Mouse (Mus musculus) neural tube, embryonic 15.5 days (tissue): ENCODE data around the gene Ssbp3. TPM values are rescaled to one million over a fixed set of nuclear protein-coding genes. Genes with fewer than 3 reads are reported as not detected.
A peak's percentile ranks its signal among the peaks of the same experiment; 100 is the strongest.

Experiments used
- ATAC-seq: fragments of 200-750 bp; cut with Nextera tagmentation; 2 replicates; pipeline ENCODE4 v1.8.0; 2017; ENCODE audit warnings: mild to moderate bottlenecking, moderate TSS enrichment, moderate library complexity; ENCODE audit not compliant: low FRiP score
- H3K27ac ChIP-seq: fragments of 300-500 bp; sonication (generic); replicated peaks from 2 replicates; pipeline ENCODE4 v1.5.1; 2015; ENCODE audit warnings: mild to moderate bottlenecking, inconsistent platforms
- H3K27me3 ChIP-seq: fragments of 300-500 bp; sonication (generic); replicated peaks from 2 replicates; pipeline ENCODE4 v1.6.1; 2015; ENCODE audit warnings: inconsistent platforms
- H3K36me3 ChIP-seq: fragments of 300-500 bp; sonication (generic); 2 replicates; pipeline ENCODE4 v1.6.1; 2015; ENCODE audit warnings: inconsistent platforms
- H3K4me1 ChIP-seq: fragments of 300-500 bp; sonication (generic); 2 replicates; pipeline ENCODE4 v1.6.1; 2015; ENCODE audit warnings: inconsistent platforms
- H3K4me2 ChIP-seq: fragments of 300-500 bp; sonication (generic); 2 replicates; pipeline ENCODE4 v1.6.1; 2015; ENCODE audit warnings: inconsistent platforms, mild to moderate bottlenecking, moderate library complexity
- H3K4me3 ChIP-seq: fragments of 300-500 bp; sonication (generic); replicated peaks from 2 replicates; pipeline ENCODE4 v1.5.1; 2015; ENCODE audit warnings: mild to moderate bottlenecking, inconsistent platforms
- H3K9ac ChIP-seq: fragments of 300-500 bp; sonication (generic); replicated peaks from 2 replicates; pipeline ENCODE4 v1.6.1; 2015; ENCODE audit warnings: mild to moderate bottlenecking, inconsistent platforms
- H3K9me3 ChIP-seq: fragments of 300-500 bp; sonication (generic); replicated peaks from 2 replicates; pipeline ENCODE4 v1.6.1; 2016; ENCODE audit warnings: inconsistent platforms
- WGBS: fragments of 180-500 bp; shearing (Covaris S2); methylation state at CpG from one replicate; pipeline ENCODE4 v1.1.7; 2015; ENCODE audit warnings: mixed read lengths; 5-methylcytosine and 5-hydroxymethylcytosine counted together
- polyA plus RNA-seq: library from polyadenylated mRNA; unstranded; fragments of >200 nt; fragmentation: Nextera tagmentation; extraction: Ambion mirVana; gene quantifications from 2 replicates; pipeline ENCODE4 v1.2.1, GENCODE M21; 2015

Gene Ssbp3
- polyA plus RNA-seq, 1 experiment from 2014 or later, result 118 TPM

- no peak overlapping the region for H3K9ac ChIP-seq
- WGBS, result 63% methylated on average over 6 of the region's 6 CpGs
- H3K36me3 ChIP-seq, result no peaks in the 10 kb centered on the region
- H3K4me1 ChIP-seq, result no peaks in the 10 kb centered on the region
- H3K27ac ChIP-seq, result no peak overlapping the region
- ATAC-seq, result no peak
- H3K4me2 ChIP-seq, result no peak overlapping the region
- H3K27me3 ChIP-seq, result no peaks in the 10 kb centered on the region
- H3K4me3 ChIP-seq, result no peak overlapping the region
- H3K9me3 ChIP-seq, result no peaks in the 10 kb centered on the region
Observed at GRCm38 (mm10) chr4:106881101-106881500, 29.4 kb upstream of the Ssbp3 start.

GRCm38 (mm10) chr4:106883149-106883548 lies 27.4 kb upstream of the Ssbp3 start:
- Histone ChIP-seq H3K36me3 (no peaks in the 10 kb centered on the region), H3K4me2 (no peak overlapping the region), H3K27ac (no peak overlapping the region), H3K9me3 (no peaks in the 10 kb centered on the region), H3K4me3 (no peak overlapping the region), H3K9ac (no peak overlapping the region), H3K27me3 (no peaks in the 10 kb centered on the region), H3K4me1 (no peaks in the 10 kb centered on the region)
- WGBS, result 85% methylated on average over 2 of the region's 2 CpGs
- ATAC-seq, result no peak

- H3K36me3 ChIP-seq, result no peaks in the 10 kb centered on the region
- H3K9me3 ChIP-seq, result no peaks in the 10 kb centered on the region
- H3K27ac ChIP-seq, result no peak overlapping the region
- no peak overlapping the region for H3K9ac ChIP-seq
- no peak overlapping the region for H3K4me3 ChIP-seq
- no peak for ATAC-seq
- H3K27me3 ChIP-seq, result no peaks in the 10 kb centered on the region
- H3K4me2 ChIP-seq, result no peak overlapping the region
- 82% methylated on average over 10 of the region's 10 CpGs for WGBS
- H3K4me1 ChIP-seq, result no peaks in the 10 kb centered on the region
Observed at GRCm38 (mm10) chr4:106886307-106887085, 24.0 kb upstream of the Ssbp3 start.

- H3K4me1 ChIP-seq, result peaks cover 5% of the 10 kb centered on the region
- no peaks in the 10 kb centered on the region for H3K9me3 ChIP-seq
- ATAC-seq, result no peak
- no peaks in the 10 kb centered on the region for H3K36me3 ChIP-seq
- no peaks in the 10 kb centered on the region for H3K27me3 ChIP-seq
- no peak overlapping the region for H3K4me2 ChIP-seq
- no peak overlapping the region for H3K4me3 ChIP-seq
- 89% methylated on average over 8 of the region's 8 CpGs for WGBS
- H3K9ac ChIP-seq, result no peak overlapping the region
- no peak overlapping the region for H3K27ac ChIP-seq
Observed at GRCm38 (mm10) chr4:106896086-106896485, 14.4 kb upstream of the Ssbp3 start.

GRCm38 (mm10) chr4:106898923-106899322 lies 11.6 kb upstream of the Ssbp3 start:
- Histone ChIP-seq H3K9me3 (no peaks in the 10 kb centered on the region), H3K27me3 (no peaks in the 10 kb centered on the region), H3K4me3 (no peak overlapping the region), H3K4me2 (no peak overlapping the region), H3K27ac (no peak overlapping the region), H3K4me1 (peaks cover 5% of the 10 kb centered on the region), H3K36me3 (no peaks in the 10 kb centered on the region), H3K9ac (no peak overlapping the region)
- no peak; the same call in 1 of the 2 replicates for ATAC-seq
- WGBS, result 61% methylated on average over 5 of the region's 5 CpGs

- ATAC-seq, result no peak
- Histone ChIP-seq H3K36me3 (no peaks in the 10 kb centered on the region), H3K4me1 (peaks cover 5% of the 10 kb centered on the region), H3K27me3 (no peaks in the 10 kb centered on the region), H3K9ac (no peak overlapping the region), H3K27ac (no peak overlapping the region), H3K9me3 (no peaks in the 10 kb centered on the region), H3K4me3 (no peak overlapping the region), H3K4me2 (no peak overlapping the region)
- 92% methylated on average over 3 of the region's 3 CpGs for WGBS
Observed at GRCm38 (mm10) chr4:106899471-106899870, 11.0 kb upstream of the Ssbp3 start.

GRCm38 (mm10) chr4:106900718-106901117 lies 9.8 kb upstream of the Ssbp3 start:
- no peak overlapping the region for H3K4me3 ChIP-seq
- H3K4me2 ChIP-seq, result no peak overlapping the region
- H3K27me3 ChIP-seq, result no peaks in the 10 kb centered on the region
- WGBS, result 33% methylated on average over 6 of the region's 6 CpGs
- H3K9me3 ChIP-seq, result no peaks in the 10 kb centered on the region
- peaks cover 5% of the 10 kb centered on the region for H3K4me1 ChIP-seq
- H3K36me3 ChIP-seq, result no peaks in the 10 kb centered on the region
- ATAC-seq, result no peak
- H3K9ac ChIP-seq, result no peak overlapping the region
- no peak overlapping the region for H3K27ac ChIP-seq

GRCm38 (mm10) chr4:106901610-106902009 lies 8.9 kb upstream of the Ssbp3 start:
- Histone ChIP-seq H3K4me1 (peaks cover 5% of the 10 kb centered on the region), H3K9me3 (no peaks in the 10 kb centered on the region), H3K4me2 (no peak overlapping the region), H3K36me3 (no peaks in the 10 kb centered on the region), H3K27me3 (no peaks in the 10 kb centered on the region), H3K9ac (no peak overlapping the region), H3K4me3 (no peak overlapping the region), H3K27ac (no peak overlapping the region)
- no peak for ATAC-seq
- WGBS, result 90% methylated on average over 3 of the region's 3 CpGs

GRCm38 (mm10) chr4:106902157-106902556 lies 8.3 kb upstream of the Ssbp3 start:
- no peak overlapping the region for H3K27ac ChIP-seq
- no peaks in the 10 kb centered on the region for H3K27me3 ChIP-seq
- WGBS, result 75% methylated on average over 8 of the region's 8 CpGs
- no peaks in the 10 kb centered on the region for H3K9me3 ChIP-seq
- H3K4me2 ChIP-seq, result no peak overlapping the region
- no peak overlapping the region for H3K9ac ChIP-seq
- H3K36me3 ChIP-seq, result no peaks in the 10 kb centered on the region
- ATAC-seq, result no peak
- no peak overlapping the region for H3K4me3 ChIP-seq
- H3K4me1 ChIP-seq, result peaks cover 5% of the 10 kb centered on the region

GRCm38 (mm10) chr4:106905898-106906297 lies 4.6 kb upstream of the Ssbp3 start:
- ATAC-seq, result no peak
- Histone ChIP-seq H3K27ac (no peak overlapping the region), H3K9me3 (no peaks in the 10 kb centered on the region), H3K4me2 (no peak overlapping the region), H3K4me1 (peaks cover 26% of the 10 kb centered on the region), H3K9ac (no peak overlapping the region), H3K27me3 (no peaks in the 10 kb centered on the region), H3K4me3 (no peak overlapping the region), H3K36me3 (no peaks in the 10 kb centered on the region)
- 95% methylated on average over 3 of the region's 3 CpGs for WGBS

- Histone ChIP-seq H3K9ac (no peak overlapping the region), H3K36me3 (no peaks in the 10 kb centered on the region), H3K4me1 (peaks cover 31% of the 10 kb centered on the region), H3K27ac (peak overlapping the region; percentile 99), H3K4me3 (no peak overlapping the region), H3K4me2 (peak overlapping the region; percentile 26), H3K9me3 (no peaks in the 10 kb centered on the region), H3K27me3 (no peaks in the 10 kb centered on the region)
- 21% methylated on average over 17 of the region's 17 CpGs for WGBS
- ATAC-seq, result no peak
Observed at GRCm38 (mm10) chr4:106907701-106908425, 2.6 kb upstream of the Ssbp3 start.

- Histone ChIP-seq H3K9ac (no peak overlapping the region), H3K4me2 (peak overlapping the region; percentile 84; the same call in 1 of the 2 replicates), H3K4me3 (no peak overlapping the region), H3K27ac (peak overlapping the region; percentile 99), H3K36me3 (no peaks in the 10 kb centered on the region), H3K9me3 (no peaks in the 10 kb centered on the region), H3K4me1 (peaks cover 36% of the 10 kb centered on the region), H3K27me3 (no peaks in the 10 kb centered on the region)
- WGBS, result 47% methylated on average over 3 of the region's 3 CpGs
- ATAC-seq, result no peak
Observed at GRCm38 (mm10) chr4:106908426-106908809, 2.1 kb upstream of the Ssbp3 start.
